Mouse (Mus musculus) heart, adult 18-20 months (tissue): Measurements from ENCODE around the gene 6030458C11Rik. TPM values are rescaled to one million over a fixed set of nuclear protein-coding genes. Genes with fewer than 3 reads are reported as not detected.
A peak's percentile ranks its signal among the peaks of the same experiment; 100 is the strongest.
"Not testable (repeated sequence)": the region's sequence is repeated elsewhere in the genome, so short reads cannot be mapped to it uniquely, and the experiment has no call there.

ENCODE experiments used
- DNase-seq, 2 experiments: peaks; one replicate each; pipeline ENCODE4 v3.0.0; 2021 to 2022; ENCODE audit warnings: mixed read lengths in 1 of 2
- total RNA-seq, 2 experiments: library from RNA; stranded (reverse); gene quantifications; 2 replicates each; pipeline ENCODE4 v1.2.3; 2021

6030458C11Rik gene
- total RNA-seq, 2 experiments from 2014 or later, result 13.5 to 13.9 TPM

DNA sequence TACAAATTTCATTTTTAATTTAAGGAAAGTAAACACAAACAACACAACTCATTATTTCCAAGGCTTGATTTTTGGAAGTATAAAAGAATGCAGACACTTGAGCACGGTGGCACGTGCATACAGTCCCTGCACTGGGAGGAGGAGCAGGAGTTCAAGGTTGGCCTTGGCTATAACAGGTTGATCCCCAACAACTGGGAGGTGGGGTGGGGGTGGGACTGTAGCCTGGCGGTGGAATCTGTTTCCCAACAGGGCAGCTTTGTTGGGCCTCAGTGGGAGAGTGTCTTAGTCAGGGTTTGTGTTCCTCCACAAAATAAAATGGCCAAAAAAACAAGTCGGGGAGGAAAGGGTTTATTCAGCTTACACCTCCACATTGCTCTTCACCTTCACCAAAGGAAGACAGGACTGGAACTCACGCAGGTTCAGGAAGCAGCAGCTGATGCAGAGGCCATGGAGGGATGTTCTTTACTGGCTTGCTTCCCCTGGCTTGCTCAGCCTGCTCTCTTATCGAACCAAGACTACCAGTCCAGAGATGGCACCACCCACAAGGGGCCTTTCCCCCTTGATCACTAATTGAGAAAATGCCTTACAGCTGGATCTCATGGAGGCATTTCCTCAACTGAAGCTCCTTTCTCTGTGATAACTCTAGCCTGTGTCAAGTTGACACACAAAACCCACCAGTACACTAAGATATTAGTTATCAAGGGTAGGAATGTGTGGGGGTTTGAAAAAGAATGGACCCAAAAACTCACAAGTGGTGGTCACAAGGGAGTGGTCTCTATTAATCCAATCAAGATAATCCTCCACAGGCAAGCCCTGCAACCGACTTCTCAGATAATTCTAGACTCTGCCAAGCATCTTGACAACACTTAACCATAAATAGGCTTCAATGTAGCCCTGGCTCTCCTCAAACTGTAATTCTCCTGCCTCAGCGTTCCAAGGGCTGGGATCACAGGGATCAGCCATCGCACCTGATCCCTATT is 1.7 kb downstream of the 6030458C11Rik start:
- no peak for DNase-seq

DNA sequence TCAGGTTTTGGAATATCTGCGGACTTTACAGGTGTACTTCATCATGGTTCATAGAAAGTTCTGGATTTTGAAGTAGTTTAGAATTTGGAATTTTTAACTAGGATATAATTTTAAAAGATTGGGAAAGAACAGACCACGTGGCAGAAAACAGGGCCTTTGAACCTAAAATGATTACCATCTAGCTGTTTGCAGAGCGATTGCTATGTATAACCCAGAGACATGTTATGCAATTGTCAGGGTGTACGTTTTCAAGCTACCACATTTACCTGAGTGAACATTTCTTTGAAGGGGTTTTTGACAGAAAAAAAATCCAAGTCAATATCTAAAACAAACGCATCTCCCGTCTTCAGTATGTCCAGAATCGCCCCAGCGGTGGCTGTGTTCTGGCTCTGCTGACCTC is 6.9 kb downstream of the 6030458C11Rik start:
- no peak for DNase-seq

DNA sequence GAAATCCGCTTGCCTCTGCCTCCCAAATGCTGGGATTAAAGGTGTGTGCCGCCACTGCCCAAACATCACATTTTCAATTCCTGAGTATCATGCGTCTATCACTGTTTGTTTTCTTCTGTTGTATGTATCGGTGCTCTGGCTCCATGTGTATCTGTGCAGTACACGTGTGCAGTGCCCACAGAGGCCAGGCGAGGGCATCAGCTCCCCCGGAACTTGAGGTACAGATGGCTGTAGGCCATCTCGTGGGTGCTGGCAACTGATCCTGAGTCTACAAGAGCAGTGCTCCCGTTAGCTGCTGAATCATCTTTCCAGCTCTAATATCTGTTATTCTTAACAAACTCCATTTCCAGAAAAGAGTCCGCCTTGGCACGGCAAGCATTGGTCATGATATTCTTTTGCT is 11.8 kb downstream of the 6030458C11Rik start:
- no peak for DNase-seq

DNA sequence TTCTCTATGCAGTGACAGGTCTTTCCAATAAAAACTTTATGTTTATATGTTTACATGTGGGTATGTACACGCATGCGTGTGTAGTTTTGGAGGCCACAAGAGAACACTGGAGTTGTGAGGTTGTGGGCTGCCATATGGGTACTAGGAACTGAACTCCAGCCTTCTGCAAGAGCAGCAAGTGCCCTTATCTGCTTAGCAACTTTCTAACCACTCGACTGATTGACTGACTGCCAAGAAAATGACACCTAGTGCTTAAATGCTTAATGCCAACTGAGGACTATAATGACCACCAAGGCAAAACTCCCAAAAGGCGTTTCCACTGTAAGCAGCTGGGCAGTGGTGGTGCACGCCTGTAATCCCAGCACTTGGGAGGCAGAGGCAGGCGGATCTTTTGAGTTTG is 15.1 kb downstream of the 6030458C11Rik start:
- no peak for DNase-seq

DNA sequence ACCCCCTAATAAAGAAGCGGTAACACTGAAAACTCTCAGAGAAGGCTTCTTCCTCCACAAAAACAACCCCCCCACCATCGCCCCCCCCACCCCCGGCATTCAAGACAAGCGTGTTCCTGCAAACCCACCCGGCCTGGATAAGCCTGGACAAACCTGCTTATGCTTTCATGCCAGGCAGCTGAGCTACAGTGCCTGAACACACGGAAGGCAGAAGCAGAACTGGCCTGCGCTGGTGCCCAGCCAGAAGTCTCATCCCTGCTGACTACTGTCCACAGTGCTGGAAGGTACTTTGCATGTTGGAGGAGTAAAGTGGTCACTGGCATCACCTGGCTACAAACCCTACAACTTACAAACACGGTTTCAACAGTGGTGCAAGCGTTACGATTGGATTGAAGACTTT is 17.4 kb downstream of the 6030458C11Rik start:
- no peak for DNase-seq

DNA sequence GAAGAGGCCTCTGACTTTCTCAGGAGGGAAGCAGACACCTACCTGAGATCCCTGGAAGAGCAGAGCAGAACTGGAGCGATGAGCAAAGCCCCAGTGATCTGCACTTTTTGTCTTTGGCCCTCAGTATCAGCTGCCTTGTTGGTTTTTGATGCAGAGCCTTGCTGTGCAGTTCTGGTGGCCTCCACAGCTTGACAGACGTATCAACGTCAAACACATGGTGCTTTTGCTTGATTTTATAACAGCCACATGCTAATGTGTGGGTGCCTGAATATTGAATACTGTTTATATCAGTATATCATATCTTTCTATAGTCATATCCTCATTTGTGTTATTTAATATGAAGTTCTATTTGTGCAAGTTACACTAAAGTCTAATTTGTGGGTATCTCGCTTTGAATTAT is 19.4 kb downstream of the 6030458C11Rik start:
- DNase-seq, result no peak

DNA sequence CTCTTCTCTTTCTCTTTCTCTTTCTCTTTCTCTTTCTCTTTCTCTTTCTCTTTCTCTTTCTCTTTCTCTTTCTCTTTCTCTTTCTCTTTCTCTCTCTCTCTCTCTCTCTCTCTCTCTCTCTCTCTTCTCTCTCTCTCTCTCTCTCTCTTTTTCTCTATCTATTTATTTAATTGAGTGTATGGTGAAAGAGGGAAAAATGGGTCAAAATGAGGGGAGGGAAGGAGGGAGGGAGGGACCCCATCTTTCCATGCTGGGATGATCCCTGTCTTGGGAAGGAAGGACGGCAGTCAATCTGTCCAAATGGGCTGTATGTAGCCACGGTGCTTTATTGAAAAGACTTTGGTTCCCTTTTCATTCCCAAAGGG is 23.3 kb downstream of the 6030458C11Rik start:
- not testable (repeated sequence) for DNase-seq

DNA sequence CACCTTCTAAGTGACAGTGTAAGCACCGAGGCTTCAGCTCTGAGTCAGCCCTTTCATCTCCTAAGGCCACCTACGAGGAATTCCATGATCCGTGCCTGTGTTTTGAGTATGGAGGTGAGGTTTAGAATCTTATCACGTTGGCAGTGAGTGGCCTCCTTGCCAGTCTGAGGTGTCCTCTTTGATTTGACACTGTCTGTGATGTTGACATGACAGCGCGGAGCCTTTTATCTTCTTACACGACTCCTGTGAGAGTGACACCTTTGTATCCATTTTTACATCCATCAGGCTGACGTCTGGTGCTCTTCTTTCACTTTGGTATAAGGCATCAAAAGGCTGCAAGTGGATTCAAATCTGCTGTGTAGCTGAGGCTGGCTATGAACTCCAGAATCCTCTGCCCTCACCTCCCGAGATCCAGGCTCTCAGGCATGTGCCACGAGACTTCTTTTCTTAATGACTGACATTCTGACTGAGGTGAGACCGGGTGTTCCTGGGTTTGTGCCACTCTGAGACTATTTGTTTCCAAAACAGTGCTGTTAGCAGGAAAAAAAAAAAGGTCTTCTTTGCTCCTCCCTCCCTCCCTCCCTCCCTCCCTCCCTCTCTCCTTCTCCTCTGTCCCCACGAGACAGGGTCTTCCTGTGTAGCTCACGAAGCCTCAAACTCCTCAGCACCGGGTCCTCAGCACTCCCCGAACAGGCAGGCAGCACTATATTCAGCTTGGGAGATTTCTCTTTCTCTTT is 23.9 kb downstream of the 6030458C11Rik start:
- DNase-seq, result no peak

DNA sequence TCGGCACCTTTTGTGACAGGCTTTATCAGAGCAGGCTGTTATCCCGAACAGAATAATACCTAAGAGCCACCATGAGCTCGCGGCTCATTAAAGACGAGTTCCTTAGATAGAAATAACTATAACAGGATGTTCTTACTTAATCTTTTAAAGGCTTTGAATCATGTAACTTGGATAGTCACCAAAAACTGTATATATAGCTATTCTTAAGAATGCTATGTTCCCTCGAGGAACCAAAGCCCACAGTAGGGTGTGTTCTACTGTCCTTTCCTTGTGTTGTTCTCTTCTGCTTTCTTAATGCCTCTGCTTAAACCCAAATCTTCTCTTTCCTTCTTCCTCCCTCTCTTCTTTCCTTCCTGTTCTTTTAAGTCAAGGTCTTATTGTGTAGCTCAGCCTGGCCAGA is 26.4 kb downstream of the 6030458C11Rik start:
- DNase-seq, result no peak

DNA sequence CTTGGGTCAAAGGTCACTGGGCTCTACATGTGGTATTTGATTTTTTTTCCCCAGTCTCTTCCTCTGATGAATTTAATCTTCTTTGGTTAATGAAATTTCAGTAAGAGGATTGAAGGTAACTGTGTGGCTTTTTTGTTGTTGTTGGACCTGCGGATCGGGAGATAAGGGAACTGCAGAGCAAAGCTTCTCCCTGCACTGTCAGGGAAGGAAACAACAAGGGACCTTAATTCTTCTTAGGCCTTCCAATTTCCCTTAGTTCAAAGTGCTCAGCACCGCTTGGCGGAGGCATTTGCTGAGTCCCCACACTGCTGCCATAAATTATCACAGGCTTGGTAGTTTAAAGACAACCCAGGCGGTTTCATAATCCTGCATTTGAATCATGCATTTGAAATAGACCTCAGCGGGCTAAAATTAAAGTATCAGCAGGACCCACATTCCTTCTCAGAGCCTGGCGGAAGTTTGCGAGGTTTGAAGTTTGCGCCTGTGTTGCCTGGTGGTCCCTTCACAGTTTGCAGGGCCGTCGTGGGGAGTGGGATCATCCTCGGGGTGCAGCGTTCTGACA is 28.5 kb downstream of the 6030458C11Rik start:
- DNase-seq, result no peak

DNA sequence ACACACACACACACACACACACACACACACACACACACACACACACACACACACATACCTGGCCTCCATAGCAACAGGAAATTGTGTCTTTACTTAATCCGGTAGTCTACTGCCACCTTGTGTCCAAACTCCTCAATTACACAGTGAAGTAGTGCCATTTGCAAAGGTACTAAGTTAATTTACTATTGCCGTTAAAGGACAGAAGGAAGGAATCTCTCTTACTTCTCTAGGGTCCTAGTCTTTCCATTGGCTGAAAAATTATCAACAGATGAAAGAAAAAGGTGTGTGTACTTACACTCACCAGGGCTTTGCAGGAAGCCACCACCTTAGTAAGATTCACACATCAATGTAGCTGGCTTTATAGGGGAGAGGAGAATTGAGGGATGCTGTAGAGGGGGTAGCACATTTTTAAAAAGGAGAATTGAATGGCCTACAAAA is 29.0 kb downstream of the 6030458C11Rik start:
- DNase-seq, result peak; percentile 55 to 80

DNA sequence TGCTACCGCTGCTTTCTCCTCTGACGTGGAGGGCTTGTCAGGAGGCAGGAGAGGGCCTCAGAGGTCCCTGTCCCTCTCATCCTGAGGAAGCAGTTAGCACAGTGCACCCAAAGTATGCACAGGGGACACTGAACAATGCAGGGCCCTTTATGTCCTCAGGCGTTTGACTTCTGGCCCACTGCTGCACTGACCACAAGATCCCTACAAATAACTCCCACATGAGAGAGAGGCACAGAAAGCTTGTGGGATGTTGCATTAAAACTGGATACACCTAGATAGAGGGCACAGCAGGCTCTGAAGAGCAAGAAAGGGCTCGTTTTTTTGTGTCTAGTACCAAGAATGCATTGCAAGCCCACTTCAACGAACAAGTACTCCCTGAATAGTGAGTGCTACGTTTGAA is 30.1 kb downstream of the 6030458C11Rik start:
- DNase-seq, result no peak

DNA sequence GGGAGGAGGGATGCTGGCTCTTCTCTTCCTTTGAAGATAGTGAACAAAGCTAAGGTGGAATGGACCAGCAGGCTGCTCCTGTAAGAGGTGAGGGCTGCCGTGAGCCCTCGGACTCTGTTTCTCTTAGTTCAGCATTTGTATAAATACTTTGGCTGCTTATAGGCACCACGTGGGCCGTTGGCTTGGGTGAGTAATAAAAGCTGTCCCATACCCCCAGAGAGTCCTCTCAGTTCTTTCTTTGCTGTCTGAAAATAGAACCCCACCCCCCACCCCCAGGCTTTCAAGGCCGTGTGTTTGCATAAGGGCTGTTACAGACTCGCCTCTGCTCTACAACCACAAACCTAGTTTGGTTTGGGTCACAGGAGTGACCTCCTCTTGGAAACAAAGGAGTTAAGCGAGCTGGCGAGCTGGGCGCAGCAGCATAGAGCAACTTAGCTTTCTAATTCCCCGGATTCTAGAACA is 35.0 kb downstream of the 6030458C11Rik start:
- DNase-seq, result no peak

DNA sequence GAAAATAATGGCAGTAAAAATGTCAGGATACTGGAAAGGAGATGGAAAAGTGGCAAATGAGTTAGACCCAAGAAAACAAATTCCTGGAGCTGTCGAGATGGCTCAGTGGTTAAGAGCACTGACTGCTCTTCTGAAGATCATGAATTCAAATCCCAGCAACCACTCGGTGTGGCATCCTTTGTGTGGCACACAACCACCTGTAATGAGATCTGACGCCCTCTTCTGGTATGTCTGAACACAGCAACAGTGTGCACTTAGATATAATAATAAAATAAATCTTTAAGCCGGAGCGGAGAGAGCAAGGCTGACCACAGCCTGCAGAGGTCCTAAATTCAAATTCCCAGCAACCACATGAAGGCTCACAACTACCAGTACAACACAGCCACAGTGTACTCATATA is 35.9 kb downstream of the 6030458C11Rik start:
- DNase-seq, result no peak

DNA sequence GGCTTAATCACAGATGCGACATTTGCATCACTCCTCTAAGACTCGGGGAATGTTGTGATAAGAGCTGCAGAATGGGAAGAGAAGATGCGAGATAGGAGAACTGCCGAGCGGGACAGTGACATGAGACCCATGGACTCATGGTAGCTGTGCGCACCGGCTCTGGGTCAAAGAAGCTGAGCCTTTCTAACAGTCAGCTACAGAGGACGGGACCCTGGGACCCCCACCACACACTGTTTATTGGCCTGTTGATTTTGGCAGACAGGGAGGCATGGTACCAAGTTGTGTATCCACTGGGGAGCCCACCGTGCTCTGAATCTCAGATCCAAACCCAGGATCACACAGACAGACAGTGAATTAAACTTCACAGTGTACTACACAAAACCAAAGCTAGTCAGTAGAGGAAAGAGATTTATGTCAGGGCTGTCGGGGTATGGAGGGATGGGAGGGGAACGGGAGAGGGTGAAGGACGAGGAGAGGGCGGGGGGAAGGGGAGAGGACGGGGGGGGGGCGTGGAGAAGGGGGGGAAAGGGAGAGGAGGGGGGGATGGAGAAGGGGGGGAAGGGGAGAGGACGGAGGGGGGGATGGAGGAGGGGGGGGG is 42.6 kb downstream of the 6030458C11Rik start:
- no peak for DNase-seq

DNA sequence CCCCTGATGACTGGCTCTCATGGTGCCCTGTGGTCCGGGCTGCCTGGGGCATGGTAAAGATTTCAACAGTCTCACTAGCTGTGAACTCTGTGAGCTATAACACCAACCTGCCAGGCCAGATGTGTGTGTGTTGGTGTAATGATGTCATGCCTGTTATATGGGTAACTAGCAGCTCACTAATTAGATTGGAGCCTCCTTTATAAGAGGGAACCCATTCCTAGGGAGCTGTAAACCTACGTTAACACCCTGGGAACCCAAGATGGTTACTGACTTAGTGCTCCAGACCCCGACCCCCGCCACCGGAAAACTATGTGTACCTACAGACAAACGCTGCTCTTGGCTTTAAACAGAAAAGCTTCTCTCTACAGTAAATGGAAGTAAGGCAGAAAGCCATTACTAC is 43.2 kb downstream of the 6030458C11Rik start:
- DNase-seq, result no peak

DNA sequence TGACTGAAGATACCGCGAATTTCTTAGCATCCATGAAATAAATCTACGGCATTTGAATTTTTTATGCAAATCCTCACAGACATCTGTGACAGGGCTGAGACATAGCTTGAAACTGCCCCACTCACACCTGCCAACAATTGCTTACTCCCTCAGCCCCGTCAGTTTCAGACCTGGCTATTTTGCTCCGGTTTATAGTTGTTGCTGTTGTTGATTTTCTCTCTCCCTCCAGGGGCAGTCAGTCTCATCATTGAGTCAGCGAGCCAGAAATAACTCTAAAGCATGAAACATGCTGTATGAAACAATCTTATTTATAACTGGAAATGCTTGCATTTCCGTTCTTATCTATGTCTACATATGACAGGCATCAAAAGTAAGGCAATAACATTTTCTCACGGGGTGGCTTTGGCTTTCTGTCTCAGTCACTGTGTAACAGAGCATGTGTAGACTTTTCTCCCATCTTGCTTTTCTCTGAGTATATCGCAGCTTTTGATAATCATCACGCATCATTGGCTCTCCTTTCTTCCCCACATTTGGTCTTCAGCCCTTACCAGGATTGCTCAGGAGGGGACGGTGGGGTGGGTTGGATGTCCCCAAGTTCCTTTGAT is 50.2 kb downstream of the 6030458C11Rik start:
- DNase-seq, result no peak

DNA sequence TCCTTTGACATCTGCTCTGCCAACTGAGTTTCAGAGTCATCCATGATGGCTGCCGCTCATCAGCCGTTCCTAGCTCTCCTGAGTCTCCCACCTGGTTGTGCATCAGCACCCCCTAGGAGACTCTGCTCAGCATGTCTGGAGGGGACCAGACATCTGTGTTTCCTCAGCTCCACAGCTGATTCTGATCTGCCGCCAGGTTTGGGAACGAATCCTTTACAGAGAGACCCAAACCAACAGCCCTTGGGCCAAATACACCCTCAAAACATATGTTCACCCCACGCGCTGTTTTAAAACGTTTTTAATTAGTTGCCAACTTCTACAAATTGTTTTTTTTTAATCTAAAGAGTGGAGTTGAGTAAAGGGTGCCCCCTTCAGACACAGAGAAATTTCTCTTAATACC is 53.5 kb downstream of the 6030458C11Rik start:
- no peak for DNase-seq

DNA sequence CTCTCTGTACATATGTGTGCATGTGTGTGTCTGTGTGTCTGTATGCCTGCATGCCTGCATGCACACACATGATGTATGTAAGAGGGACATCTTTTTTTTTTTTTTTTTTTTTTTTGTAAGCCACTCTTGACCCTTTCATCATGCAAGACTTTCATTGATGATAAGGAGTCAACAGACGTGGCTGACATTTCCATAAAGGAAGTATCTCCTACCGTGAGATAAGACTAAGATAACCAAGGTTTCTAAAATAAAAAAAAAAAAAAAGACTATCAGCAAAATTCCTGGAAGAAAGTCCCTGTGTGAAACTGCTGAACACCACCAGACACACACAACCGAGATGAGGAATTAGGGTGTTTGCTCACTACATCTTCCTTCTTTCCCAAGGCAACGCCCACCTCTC is 57.6 kb downstream of the 6030458C11Rik start:
- no peak for DNase-seq

DNA sequence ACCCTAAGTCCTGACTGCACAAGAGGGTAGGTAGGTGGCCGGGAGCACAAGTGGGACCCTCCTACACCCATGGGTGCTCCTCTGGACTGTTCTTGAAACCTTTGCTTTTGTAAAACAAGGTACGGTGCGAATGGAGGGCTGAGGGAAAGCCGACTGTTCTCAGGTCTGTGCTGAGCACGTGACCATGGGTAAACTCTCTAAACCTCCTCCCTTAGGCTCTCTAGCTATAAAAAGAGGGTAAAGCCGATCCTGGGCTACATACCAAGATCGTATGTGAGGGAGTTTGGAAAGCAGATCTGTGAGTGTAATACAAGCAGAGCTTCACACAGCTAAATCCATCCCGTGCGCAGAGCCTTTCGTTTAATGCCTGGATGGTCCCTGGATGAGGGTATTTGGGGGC is 61.3 kb downstream of the 6030458C11Rik start:
- no peak for DNase-seq

DNA sequence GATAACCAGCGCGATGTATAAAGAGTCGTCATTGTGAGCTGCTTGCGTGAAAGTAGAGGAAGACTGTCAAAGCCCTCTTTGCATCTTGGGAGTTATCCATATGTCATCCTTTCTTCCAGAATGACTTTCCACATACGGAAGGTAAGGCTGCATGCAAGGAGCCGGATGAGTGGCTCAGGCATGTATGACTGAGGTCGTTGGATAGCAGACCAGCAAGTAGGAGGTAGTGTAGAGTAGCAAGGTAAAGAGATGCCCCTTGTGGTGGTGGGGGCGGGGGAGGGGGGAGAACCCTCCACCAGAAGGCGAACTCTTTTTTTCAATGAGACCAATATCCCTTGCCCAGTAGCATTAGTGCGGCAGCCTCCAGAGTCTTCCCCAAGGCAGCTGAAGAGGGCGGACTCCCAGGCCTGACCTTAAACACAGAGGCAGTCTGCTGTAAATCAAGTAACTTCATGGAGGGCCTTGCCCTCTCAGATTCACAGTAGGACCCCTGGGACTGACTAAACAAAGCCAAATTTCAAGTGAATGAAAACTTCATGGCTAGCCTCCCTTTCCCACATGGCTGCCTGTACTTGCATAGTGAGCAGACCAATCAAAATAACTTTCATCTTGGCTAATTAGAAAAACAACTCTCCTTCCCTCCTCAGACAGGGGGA is 62.1 kb downstream of the 6030458C11Rik start:
- no peak for DNase-seq

DNA sequence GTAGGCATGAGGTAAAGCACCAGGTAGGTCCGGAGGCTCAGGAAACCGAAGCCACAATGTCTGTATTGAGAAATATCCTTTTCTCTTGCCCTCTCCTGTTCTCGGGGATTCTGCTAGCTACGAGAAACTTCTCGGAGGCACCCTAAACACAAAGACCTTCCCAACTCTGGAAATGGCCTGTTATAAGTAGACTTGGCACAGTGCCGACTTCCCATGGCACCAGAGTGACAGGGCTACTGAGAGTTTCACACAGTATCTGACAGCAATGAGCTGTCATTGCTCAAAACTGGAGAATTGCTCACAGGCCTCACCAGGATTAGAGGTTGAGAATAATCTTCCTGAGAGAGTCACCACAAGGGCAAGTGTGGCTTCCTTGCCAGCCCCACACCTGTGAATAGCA is 63.7 kb downstream of the 6030458C11Rik start:
- DNase-seq, result peak in 1 of 2 experiments; percentile 27
